Mouse (Mus musculus) bone marrow macrophage, adult 2 months (primary cell): ENCODE data around the gene Arl6ip5.

Experiments used
- CTCF ChIP-seq: IDR thresholded peaks from 2 replicates; pipeline ENCODE4 v1.5.1; 2012; ENCODE audit warnings: low read depth, mild to moderate bottlenecking, low read length, moderate library complexity
- POLR2A ChIP-seq: IDR thresholded peaks from 2 replicates; pipeline ENCODE4 v1.6.1; 2012; ENCODE audit warnings: mild to moderate bottlenecking, low read depth, low read length, borderline replicate concordance

- no peak for TF ChIP-seq POLR2A
- TF ChIP-seq CTCF: no peak
These were observed 6.1 kb upstream of the Arl6ip5 start for GRCm38 (mm10) chr6:97204252-97204869.
